Mouse (Mus musculus): Measurements from ENCODE around the gene Ubb.

DNA sequence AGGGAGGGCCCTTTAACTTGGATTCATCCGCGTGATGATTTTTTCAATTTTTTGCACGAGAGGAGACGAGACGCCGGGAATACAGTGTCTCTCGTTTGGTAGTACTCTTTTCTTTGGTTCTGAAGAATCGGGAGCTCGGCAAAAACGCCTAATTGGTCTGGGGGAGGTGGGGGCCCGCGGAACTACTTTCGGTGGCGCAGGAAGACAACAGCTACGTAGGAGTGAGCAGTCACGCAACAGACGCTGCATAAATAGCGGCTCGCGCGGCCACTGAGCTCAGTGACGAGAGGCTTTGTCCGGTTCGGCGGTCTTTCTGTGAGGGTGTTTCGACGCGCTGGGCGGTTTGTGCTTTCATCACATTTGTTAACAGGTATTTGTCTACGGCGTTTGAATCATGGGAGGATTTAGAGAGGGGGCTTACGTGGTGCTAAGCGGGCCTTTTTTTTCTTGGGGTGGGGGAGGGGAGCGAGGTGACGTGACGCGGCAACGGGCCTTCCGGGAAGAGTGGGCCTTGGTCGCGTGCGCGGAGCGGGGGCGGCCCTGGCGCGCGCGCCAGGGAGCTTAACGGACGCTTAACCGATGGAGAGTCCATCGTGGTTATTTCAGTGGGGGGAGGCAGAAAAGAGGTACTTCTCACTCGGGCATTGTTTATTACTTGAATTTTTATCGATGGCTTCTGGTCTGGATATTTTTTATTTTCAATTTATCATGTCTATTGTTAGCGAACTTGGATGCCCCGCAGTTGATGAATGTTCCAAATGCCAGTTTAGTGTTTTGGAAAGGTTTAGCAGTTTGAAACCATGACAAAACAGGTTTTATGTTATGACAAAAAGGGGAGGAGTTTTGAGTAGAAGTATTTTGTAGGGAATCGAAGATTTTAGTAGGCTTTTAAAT, 502 bp downstream of the Ubb start:
- no peak for TF ChIP-seq CTCF (IDR thresholded peaks at IDR 0.05; ENCODE audit: low read depth)
- peak; percentile 78 for TF ChIP-seq EP300 (optimal IDR thresholded peaks at IDR 0.05)
